Mouse (Mus musculus) CH12.LX (cell line): ENCODE data around the gene Qsox2.

ENCODE experiments used
- CTCF ChIP-seq, 2 experiments: IDR thresholded peaks in 1 of 2; conservative IDR thresholded peaks in 1 of 2; 2 replicates each; pipeline ENCODE4 v1.5.1; 2011 to 2012; ENCODE audit warnings: low read depth in 2 of 2, low read length in 2 of 2, improper control_type of control experiment in 1 of 2, inconsistent platforms in 1 of 2, mild to moderate bottlenecking in 1 of 2, moderate library complexity in 1 of 2
- EP300 ChIP-seq: IDR thresholded peaks from 2 replicates; pipeline ENCODE4 v1.6.1; 2011; ENCODE audit warnings: low read length, improper control_type of control experiment
- ETS1 ChIP-seq: conservative IDR thresholded peaks from 2 replicates; pipeline ENCODE4 v1.6.1; 2012; ENCODE audit warnings: low read depth, mild to moderate bottlenecking, inconsistent platforms, low read length, improper control_type of control experiment, moderate library complexity
- GABPA ChIP-seq: IDR thresholded peaks from 2 replicates; pipeline ENCODE4 v1.6.1; 2012; ENCODE audit warnings: low read depth, low read length, improper control_type of control experiment, inconsistent platforms; ENCODE audit not compliant: insufficient replicate concordance
- MAFK ChIP-seq: IDR thresholded peaks from 2 replicates; pipeline ENCODE4 v1.6.1; 2011; ENCODE audit warnings: low read length, improper control_type of control experiment; ENCODE audit not compliant: insufficient replicate concordance
- MAZ ChIP-seq: IDR thresholded peaks from 2 replicates; pipeline ENCODE4 v1.6.1; 2012; ENCODE audit warnings: low read depth, mild to moderate bottlenecking, inconsistent platforms, low read length, improper control_type of control experiment, moderate library complexity
- MYC ChIP-seq: IDR thresholded peaks from 2 replicates; pipeline ENCODE4 v1.6.1; 2011; ENCODE audit warnings: low read depth, mild to moderate bottlenecking, improper control_type of control experiment, low read length
- NELFE ChIP-seq: IDR thresholded peaks from 2 replicates; pipeline ENCODE4 v1.6.1; 2011; ENCODE audit warnings: low read depth, low read length, improper control_type of control experiment
- SMC3 ChIP-seq: IDR thresholded peaks from 2 replicates; pipeline ENCODE4 v1.6.1; 2011; ENCODE audit warnings: low read depth, low read length, improper control_type of control experiment
- ZC3H11A ChIP-seq: IDR thresholded peaks from 2 replicates; pipeline ENCODE4 v1.6.1; 2012; ENCODE audit warnings: low read depth, mild to moderate bottlenecking, inconsistent platforms, low read length, improper control_type of control experiment

DNA sequence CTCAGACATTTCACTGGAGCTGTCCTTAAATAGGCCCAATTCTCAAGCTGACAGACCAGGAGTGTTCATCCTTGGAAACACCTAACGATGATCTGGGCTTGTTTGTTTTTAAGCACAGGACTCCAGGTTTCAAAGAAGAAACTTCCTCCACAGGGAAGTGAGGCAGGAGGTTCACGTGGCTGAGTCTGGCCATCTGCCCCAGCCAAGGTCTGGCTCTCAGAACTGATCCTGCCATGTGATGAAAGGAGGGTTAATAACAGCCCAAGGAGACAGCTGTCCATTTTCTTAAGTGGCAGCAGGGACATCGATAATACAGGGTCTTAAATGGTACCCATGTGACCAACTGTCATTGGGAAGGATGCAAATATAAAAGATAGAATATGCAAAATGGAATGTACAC is 27.8 kb downstream of the Qsox2 start:
- TF ChIP-seq SMC3 (no peak), MYC (no peak), EP300 (no peak), NELFE (no peak), CTCF (conservative IDR thresholded peaks at IDR 0.05 in 1 of 2, IDR thresholded peaks at IDR 0.05 in 1 of 2; ENCODE audit: low read depth in 2 of 2, low read length in 2 of 2) (no peak), ETS1 (no peak), MAFK (no peak), ZC3H11A (no peak), MAZ (no peak), GABPA (no peak)
